Mouse (Mus musculus) heart, adult 2 months (tissue): ENCODE data around the gene Slc35e3. TPM values are rescaled to one million over a fixed set of nuclear protein-coding genes. Genes with fewer than 3 reads are reported as not detected.
"Not testable (repeated sequence)": the region's sequence is repeated elsewhere in the genome, so short reads cannot be mapped to it uniquely, and the experiment has no call there.

ENCODE experiments used
- DNase-seq, 2 experiments: peaks; one replicate each; pipeline ENCODE4 v3.0.0; 2021
- H3K27ac ChIP-seq: fragments of 200-600 bp; 2 replicates; pipeline ENCODE4 v1.8.1; 2022
- H3K27me3 ChIP-seq: fragments of 200-500 bp; 2 replicates; pipeline ENCODE4 v1.6.1; 2012; ENCODE audit warnings: mild to moderate bottlenecking, low read length, inconsistent platforms, mixed read lengths; ENCODE audit not compliant: control insufficient read depth, insufficient read depth
- H3K36me3 ChIP-seq: fragments of 200-500 bp; 2 replicates; pipeline ENCODE4 v1.6.1; 2012; ENCODE audit warnings: low read length, inconsistent platforms; ENCODE audit not compliant: control insufficient read depth, insufficient read depth
- H3K4me1 ChIP-seq: fragments of 200-500 bp; 2 replicates; pipeline ENCODE4 v1.6.1; 2011; ENCODE audit warnings: low read length; ENCODE audit not compliant: control insufficient read depth, insufficient read depth
- H3K4me3 ChIP-seq: fragments of 200-600 bp; 2 replicates; pipeline ENCODE4 v1.8.1; 2022
- H3K79me2 ChIP-seq: fragments of 200-500 bp; replicated peaks from 2 replicates; pipeline ENCODE4 v1.6.1; 2012; ENCODE audit warnings: mild to moderate bottlenecking, inconsistent platforms, low read length, moderate library complexity, mixed read lengths; ENCODE audit not compliant: control insufficient read depth, insufficient read depth
- H3K9ac ChIP-seq: fragments of 200-500 bp; 2 replicates; pipeline ENCODE4 v1.6.1; 2012; ENCODE audit warnings: low read depth, mild to moderate bottlenecking, control low read depth, inconsistent platforms, low read length, mixed read lengths
- CTCF ChIP-seq: fragments of 200-600 bp; IDR thresholded peaks from 2 replicates; pipeline ENCODE4 v1.8.1; 2022; ENCODE audit warnings: antibody characterized with exemption, mild to moderate bottlenecking, moderate library complexity
- EP300 ChIP-seq: fragments of 200-500 bp; IDR thresholded peaks from 2 replicates; pipeline ENCODE4 v1.6.1; 2011; ENCODE audit warnings: low read depth, low read length, control low read depth; ENCODE audit not compliant: insufficient read depth
- POLR2A ChIP-seq: fragments of 200-500 bp; IDR thresholded peaks from 2 replicates; pipeline ENCODE4 v1.6.1; 2011; ENCODE audit warnings: mild to moderate bottlenecking, low read depth, low read length, control low read depth; ENCODE audit not compliant: insufficient read depth
- WGBS: fragments of 180-500 bp; shearing (Covaris S2); methylation state at CpG from one replicate; pipeline ENCODE4 v1.1.7; 2018; 5-methylcytosine and 5-hydroxymethylcytosine counted together
- intact Hi-C: fragments of 180-260 bp; cut with DNase I; formaldehyde crosslinking; loops from one replicate; pipeline ENCODE4 v1.15.1; 2025
- polyA plus RNA-seq: library from polyadenylated mRNA; depleted of rRNA; stranded (reverse); fragments of >200 nt; gene quantifications from 2 replicates; pipeline ENCODE4 v1.2.3, GENCODE M21; 2012
- total RNA-seq, 2 experiments: library from RNA; stranded (reverse); gene quantifications; 2 replicates each; pipeline ENCODE4 v1.2.3; 2021

Gene Slc35e3
- total and polyA plus RNA-seq, 3 experiments, result 5.7 to 8.0 (median 7.4) TPM

DNA sequence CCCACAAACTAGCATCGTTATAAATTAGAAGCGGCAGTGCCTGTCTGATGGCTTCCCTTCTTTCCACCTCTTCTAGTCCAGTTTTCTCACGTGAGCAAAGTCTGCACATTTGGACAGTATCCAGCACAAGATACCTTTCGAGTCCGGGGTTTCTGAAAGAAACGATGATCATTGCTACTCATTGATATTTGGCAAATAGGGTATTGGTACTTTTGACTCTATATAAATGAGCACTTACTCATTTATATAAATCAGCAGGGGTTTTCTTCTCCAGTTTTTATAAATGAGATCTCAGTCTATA lies 6.6 kb downstream of the Slc35e3 start:
- intact Hi-C loops, result no loop called here
- H3K9ac ChIP-seq, result no peak overlapping the region
- no peaks in the 10 kb centered on the region for H3K79me2 ChIP-seq
- H3K4me3 ChIP-seq, result no peak overlapping the region
- WGBS, result 97% methylated on average over 6 of the region's 6 CpGs
- no peaks in the 10 kb centered on the region for H3K36me3 ChIP-seq
- DNase-seq, result no peak
- H3K27ac ChIP-seq, result no peak overlapping the region
- H3K4me1 ChIP-seq, result no peaks in the 10 kb centered on the region
- H3K27me3 ChIP-seq, result no peaks in the 10 kb centered on the region
- TF ChIP-seq EP300 (no peak), CTCF (no peak), POLR2A (no peak)

DNA sequence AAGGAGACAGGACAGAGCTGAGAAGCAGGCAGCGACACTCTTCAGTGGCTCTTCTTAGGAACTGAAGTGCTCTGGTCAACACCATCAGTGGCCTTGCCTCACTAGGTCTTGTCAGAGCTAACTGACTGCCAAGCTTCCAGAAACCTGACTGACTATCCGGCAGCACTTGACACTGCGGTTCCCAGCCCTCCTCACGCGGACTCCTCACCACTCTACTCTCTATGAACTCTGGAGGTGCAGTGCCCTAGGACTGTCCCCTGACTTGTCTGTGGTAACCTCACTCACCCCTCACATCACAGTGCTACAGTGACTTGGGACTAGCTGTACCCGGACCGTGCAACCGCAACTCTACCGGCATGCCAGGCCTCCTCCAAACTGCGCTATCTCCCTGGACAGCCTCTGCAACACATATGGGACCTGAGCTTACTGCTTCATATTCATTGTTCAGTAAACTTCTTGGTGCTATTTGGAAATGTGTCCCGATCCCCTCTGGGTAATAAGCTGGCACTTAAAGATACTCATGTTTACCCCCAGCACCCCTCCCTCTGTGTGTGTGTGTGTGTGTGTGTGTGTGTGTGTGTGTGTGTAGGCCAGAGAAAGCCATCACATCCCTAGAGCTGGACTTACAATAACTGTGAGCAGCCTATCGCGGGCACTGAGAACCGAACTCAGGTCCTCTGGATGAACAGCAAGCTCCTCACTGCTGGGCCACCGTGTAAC lies 7.1 kb downstream of the Slc35e3 start:
- no peak overlapping the region for H3K9ac ChIP-seq
- H3K27ac ChIP-seq, result no peak overlapping the region
- H3K4me3 ChIP-seq, result no peak overlapping the region
- no peaks in the 10 kb centered on the region for H3K36me3 ChIP-seq
- no peak for DNase-seq
- H3K4me1 ChIP-seq, result no peaks in the 10 kb centered on the region
- H3K79me2 ChIP-seq, result no peaks in the 10 kb centered on the region
- intact Hi-C loops, result no loop called here
- H3K27me3 ChIP-seq, result no peaks in the 10 kb centered on the region
- 94% methylated on average over 15 of the region's 15 CpGs for WGBS
- TF ChIP-seq EP300, result no peak
- TF ChIP-seq POLR2A, result no peak
- TF ChIP-seq CTCF, result no peak

DNA sequence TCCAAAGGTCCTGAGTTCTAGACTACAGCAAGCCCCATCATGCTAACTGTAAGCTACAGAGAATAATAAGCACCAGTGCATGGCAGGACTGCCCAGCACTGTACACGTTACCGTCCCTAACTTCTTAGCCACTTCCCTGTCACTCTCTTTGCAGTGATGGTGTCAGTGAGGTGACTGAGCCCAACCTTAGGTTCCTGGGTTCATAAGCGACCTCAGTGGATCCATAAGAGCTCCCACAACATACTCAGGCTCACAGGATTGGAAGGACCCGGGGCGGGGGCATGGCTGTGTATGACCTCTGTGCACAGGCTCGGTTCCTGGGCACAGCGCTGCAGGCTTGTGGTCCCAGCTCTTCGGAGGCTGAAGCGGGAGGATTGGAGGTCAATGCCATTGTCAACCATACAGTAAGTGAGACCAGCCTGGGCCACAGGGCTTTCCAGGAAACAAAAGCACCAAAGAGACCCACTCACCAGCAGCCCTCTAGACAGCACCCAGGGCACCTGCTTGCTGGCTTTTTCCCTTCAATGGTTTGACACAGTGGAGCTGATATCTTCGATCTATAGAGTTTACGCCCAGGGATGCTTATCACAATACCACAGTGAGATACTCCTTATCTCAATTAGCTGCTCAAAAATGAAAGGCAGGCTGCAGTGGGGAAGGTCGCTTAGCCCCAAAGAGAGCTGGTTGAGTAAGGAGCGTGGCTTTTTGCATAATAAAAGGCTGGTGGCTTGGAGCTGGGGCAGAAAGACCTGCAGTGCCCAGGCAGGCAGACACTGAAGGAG lies 7.8 kb downstream of the Slc35e3 start:
- intact Hi-C loops, result no loop called here
- 92% methylated on average over 13 of the region's 13 CpGs for WGBS

DNA sequence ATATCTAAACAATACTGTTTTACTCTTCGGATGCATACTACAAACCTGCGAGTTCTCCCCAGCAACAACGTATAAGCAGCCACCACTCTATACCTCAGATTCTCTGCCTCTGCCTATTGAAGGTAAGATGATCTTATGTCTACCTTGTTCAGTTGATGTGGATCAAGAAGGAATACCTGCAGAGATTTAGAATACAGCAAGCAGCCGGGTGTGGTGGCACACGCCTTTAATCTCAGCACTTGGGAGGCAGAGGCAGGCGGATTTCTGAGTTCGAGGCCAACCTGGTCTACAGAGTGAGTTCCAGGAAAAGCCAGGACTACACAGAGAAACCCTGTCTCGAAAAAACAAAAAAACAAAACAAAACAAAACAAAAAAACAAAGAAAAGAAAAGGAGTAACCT lies 8.7 kb downstream of the Slc35e3 start:
- H3K4me1 ChIP-seq, H3K36me3 ChIP-seq, H3K79me2 ChIP-seq, DNase-seq, H3K9ac ChIP-seq, H3K27me3 ChIP-seq, intact Hi-C loops, H3K27ac ChIP-seq, H3K4me3 ChIP-seq: not testable (repeated sequence)
- WGBS, result 96% methylated on average over 8 of the region's 8 CpGs

More for the DNA sequence above, 7.8 kb downstream of the Slc35e3 start:
- Histone ChIP-seq H3K4me1 (no peaks in the 10 kb centered on the region), H3K4me3 (no peak overlapping the region), H3K27ac (no peak overlapping the region), H3K27me3 (no peaks in the 10 kb centered on the region), H3K36me3 (no peaks in the 10 kb centered on the region), H3K79me2 (no peaks in the 10 kb centered on the region), H3K9ac (no peak overlapping the region)
- TF ChIP-seq CTCF (no peak), POLR2A (no peak), EP300 (no peak)
- DNase-seq, result no peak

DNA sequence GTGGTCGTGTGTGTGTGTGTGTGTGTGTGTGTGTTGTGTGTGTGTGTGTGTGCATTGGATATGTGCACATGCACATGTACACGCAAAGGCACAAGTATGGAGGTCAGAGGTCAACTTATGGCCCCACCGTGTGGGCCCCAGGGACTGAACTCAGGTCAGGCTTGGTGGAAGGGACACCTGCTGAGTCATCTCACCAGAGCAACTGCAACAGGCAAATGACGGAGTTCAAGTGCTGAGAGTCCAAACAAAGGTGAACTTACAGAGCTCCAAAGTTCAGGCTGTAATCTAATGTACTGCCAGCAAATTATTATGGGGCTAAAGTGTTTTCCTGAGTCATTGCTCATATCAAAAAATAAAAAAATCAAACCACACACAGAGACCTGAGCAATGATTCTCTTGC lies 9.1 kb downstream of the Slc35e3 start:
- intact Hi-C loops, result no loop called here
- Histone ChIP-seq H3K4me1 (no peaks in the 10 kb centered on the region), H3K79me2 (no peaks in the 10 kb centered on the region), H3K27ac (no peak overlapping the region), H3K4me3 (no peak overlapping the region), H3K36me3 (no peaks in the 10 kb centered on the region), H3K27me3 (no peaks in the 10 kb centered on the region), H3K9ac (no peak overlapping the region)
- TF ChIP-seq EP300 (no peak), POLR2A (no peak), CTCF (no peak)
- 83% methylated on average over 4 of the region's 4 CpGs for WGBS
- no peak for DNase-seq

DNA sequence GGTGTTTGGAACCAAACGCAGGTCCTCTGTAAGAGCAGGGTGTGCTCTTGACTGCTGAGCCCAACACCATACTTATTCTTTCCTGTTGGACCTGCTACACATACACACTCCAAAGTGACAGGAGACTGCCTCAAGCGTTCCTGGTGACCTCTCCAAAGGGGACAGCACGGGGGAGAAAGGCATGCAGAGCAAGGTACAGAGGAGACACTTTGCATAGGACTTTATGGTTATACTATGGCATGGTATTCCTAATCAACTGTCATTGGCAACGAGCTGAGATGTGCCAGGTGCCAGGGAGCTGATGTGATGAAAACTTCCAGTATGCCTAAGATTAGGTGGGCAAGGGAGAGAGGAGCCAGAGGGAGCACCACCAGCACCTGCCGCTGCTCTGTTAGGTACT lies 9.6 kb downstream of the Slc35e3 start:
- Histone ChIP-seq H3K27ac (no peak overlapping the region), H3K4me1 (no peaks in the 10 kb centered on the region), H3K4me3 (no peak overlapping the region), H3K9ac (no peak overlapping the region), H3K79me2 (no peaks in the 10 kb centered on the region), H3K27me3 (no peaks in the 10 kb centered on the region), H3K36me3 (no peaks in the 10 kb centered on the region)
- TF ChIP-seq CTCF (no peak), EP300 (no peak), POLR2A (no peak)
- 81% methylated on average over 5 of the region's 5 CpGs for WGBS
- intact Hi-C loops, result no loop called here
- no peak for DNase-seq

DNA sequence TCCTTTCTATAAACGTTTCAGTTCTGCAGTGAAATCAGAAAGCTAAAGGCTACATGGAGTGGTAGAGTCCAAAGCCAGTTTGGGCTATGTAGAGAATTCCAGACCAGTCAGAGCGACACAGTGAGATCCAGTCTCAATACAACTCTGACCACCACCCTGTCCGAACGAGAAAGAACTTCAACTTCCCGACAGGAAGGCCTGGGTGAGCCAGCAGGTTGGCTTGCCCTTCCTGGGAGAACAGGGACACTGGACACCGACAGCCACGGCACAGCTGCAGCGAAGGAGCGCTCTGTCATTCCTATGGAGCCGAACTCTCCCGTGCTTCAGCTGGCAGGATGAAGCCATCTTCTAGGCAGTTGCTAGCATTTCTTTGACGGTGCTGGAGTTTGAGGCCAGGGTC lies 10.8 kb downstream of the Slc35e3 start:
- DNase-seq, H3K4me3 ChIP-seq, H3K36me3 ChIP-seq, H3K27me3 ChIP-seq, H3K79me2 ChIP-seq, H3K4me1 ChIP-seq, H3K9ac ChIP-seq, intact Hi-C loops, H3K27ac ChIP-seq: not testable (repeated sequence)
- 68% methylated on average over 12 of the region's 12 CpGs for WGBS

DNA sequence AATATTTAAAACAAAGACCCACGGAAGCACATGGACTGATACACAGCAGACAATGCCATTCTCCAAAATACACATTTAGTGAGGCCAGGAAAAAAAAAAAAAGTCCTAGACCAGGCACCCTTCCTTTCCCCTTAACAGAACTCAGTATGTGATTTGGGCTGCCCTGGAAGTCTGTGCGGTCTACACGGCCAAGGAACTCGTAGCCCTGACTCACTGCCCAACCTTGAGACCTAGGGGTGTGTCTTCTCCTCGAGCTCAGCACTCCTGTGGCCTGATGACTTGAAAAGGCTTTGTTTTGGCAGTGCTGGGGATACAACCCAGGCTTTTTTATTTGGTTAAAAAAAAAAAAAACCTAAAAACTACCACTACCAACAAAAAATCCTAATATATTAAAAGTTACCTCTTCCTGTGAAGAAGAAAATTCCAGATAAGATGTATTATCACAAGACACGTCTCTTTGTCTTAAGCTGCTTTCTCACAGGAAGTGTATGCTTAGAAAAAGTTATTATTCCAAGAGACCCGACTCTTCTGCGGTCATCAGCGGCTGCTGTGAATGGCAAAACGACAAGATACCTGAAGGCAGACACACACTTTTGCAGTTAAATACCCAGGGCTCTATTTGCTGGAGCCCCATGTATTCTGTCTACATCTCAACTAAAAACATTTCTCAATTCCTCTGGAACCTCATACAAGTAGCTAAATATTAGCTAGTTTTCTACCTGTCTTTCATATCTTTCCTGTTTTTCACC lies 11.9 kb downstream of the Slc35e3 start:
- H3K4me3 ChIP-seq, DNase-seq, H3K4me1 ChIP-seq, H3K27ac ChIP-seq, H3K36me3 ChIP-seq, H3K9ac ChIP-seq, H3K27me3 ChIP-seq, H3K79me2 ChIP-seq: not testable (repeated sequence)
- intact Hi-C loops, result loop anchor here (5.0 kb wide), 1 partner anchor 378 kb away; no protein-coding TSS in a partner anchor
- 58% methylated on average over 10 of the region's 10 CpGs for WGBS

DNA sequence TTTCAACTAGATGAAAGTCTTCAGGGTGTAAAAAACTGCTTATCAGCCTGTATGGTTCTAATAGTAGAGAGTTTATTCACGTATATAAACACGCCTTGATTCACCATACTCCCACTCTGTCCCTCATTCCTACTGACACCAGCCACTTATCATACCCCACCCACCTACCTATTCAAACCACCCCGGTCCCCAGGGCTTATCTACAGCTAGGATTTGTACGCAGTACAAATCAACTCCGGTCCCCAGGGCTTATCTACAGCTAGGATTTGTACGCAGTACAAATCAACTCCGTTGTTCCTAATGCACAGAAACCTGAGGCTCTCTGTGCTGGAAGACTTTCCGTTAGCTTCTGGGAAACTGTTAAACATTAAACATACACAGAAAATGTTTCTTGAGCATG lies 12.5 kb downstream of the Slc35e3 start:
- not testable (repeated sequence) for H3K27me3 ChIP-seq, H3K4me3 ChIP-seq, DNase-seq, H3K79me2 ChIP-seq, H3K36me3 ChIP-seq, H3K9ac ChIP-seq, H3K27ac ChIP-seq, H3K4me1 ChIP-seq
- 54% methylated on average over 8 of the region's 8 CpGs for WGBS
- intact Hi-C loops, result loop anchor here (5.0 kb wide), 1 partner anchor 379 kb away; no protein-coding TSS in a partner anchor
